Mouse (Mus musculus): ENCODE measurements around the gene Akr1c14. TPM values are rescaled to one million over a fixed set of nuclear protein-coding genes. Genes with fewer than 3 reads are reported as not detected.

The Akr1c14 gene
- polyA plus RNA-seq (2014; fragmentation: Nextera tagmentation; extraction: Ambion mirVana) = 1.9 and 2.3 TPM in 2 replicates

GRCm38 (mm10) chr13:4048719-4049118 is at the start of gene Akr1c14:
TSS of gene Akr1c14 (plus strand) at chr13:4049011.
- no peak within 1 kb of the TSS for H3K27ac ChIP-seq (ENCODE audit: low read depth, low read length)
- no peaks in the 10 kb centered on the region for H3K9me3 ChIP-seq (replicated peaks; ENCODE audit: control insufficient read depth, low read length)
- no peaks in the 10 kb centered on the region for H3K36me3 ChIP-seq (ENCODE audit: control insufficient read depth, insufficient read depth, low read length)
- H3K27me3 ChIP-seq (ENCODE audit: control insufficient read depth, insufficient read depth, low read length) = no peaks in the 10 kb centered on the region
- H3K4me1 ChIP-seq (ENCODE audit: control insufficient read depth, insufficient read depth, low read length) = no peaks in the 10 kb centered on the region
- H3K4me2 ChIP-seq = no peak within 1 kb of the TSS
- no peak within 1 kb of the TSS for H3K9ac ChIP-seq (ENCODE audit: low read depth, low read length)
- H3K4me3 ChIP-seq (ENCODE audit: low read depth, low read length) = no peak within 1 kb of the TSS
- 49% methylated on average over 2 of the region's 2 CpGs for WGBS (ENCODE audit: insufficient replicate concordance)
- no peak for ATAC-seq (replicated peaks; ENCODE audit: insufficient number of reproducible peaks, low FRiP score, low TSS enrichment)

- no peak overlapping the region for H3K9ac ChIP-seq (ENCODE audit: low read depth, low read length)
- H3K27me3 ChIP-seq (ENCODE audit: control insufficient read depth, insufficient read depth, low read length) = no peaks in the 10 kb centered on the region
- H3K4me2 ChIP-seq = no peak overlapping the region
- ATAC-seq (replicated peaks; ENCODE audit: insufficient number of reproducible peaks, low FRiP score, low TSS enrichment) = no peak
- H3K36me3 ChIP-seq (ENCODE audit: control insufficient read depth, insufficient read depth, low read length) = no peaks in the 10 kb centered on the region
- no peaks in the 10 kb centered on the region for H3K9me3 ChIP-seq (replicated peaks; ENCODE audit: control insufficient read depth, low read length)
- no peaks in the 10 kb centered on the region for H3K4me1 ChIP-seq (ENCODE audit: control insufficient read depth, insufficient read depth, low read length)
- WGBS (ENCODE audit: insufficient replicate concordance) = 5% methylated on average over 3 of the region's 3 CpGs
- H3K4me3 ChIP-seq (ENCODE audit: low read depth, low read length) = no peak overlapping the region
- no peak overlapping the region for H3K27ac ChIP-seq (ENCODE audit: low read depth, low read length)
These were observed 47.1 kb upstream of the Akr1c14 start for GRCm38 (mm10) chr13:4001687-4002086.

- H3K4me3 ChIP-seq (ENCODE audit: low read depth, low read length) = no peak overlapping the region
- no peak overlapping the region for H3K27ac ChIP-seq (ENCODE audit: low read depth, low read length)
- WGBS (ENCODE audit: insufficient replicate concordance) = 69% methylated on average over 4 of the region's 4 CpGs
- no peaks in the 10 kb centered on the region for H3K27me3 ChIP-seq (ENCODE audit: control insufficient read depth, insufficient read depth, low read length)
- no peaks in the 10 kb centered on the region for H3K4me1 ChIP-seq (ENCODE audit: control insufficient read depth, insufficient read depth, low read length)
- H3K9me3 ChIP-seq (replicated peaks; ENCODE audit: control insufficient read depth, low read length) = no peaks in the 10 kb centered on the region
- no peak overlapping the region for H3K9ac ChIP-seq (ENCODE audit: low read depth, low read length)
- no peak overlapping the region for H3K4me2 ChIP-seq
- no peaks in the 10 kb centered on the region for H3K36me3 ChIP-seq (ENCODE audit: control insufficient read depth, insufficient read depth, low read length)
- no peak for ATAC-seq (replicated peaks; ENCODE audit: insufficient number of reproducible peaks, low FRiP score, low TSS enrichment)
These were observed 38.0 kb upstream of the Akr1c14 start for GRCm38 (mm10) chr13:4010784-4011183.

GRCm38 (mm10) chr13:4013811-4014210 is 35.0 kb upstream of the Akr1c14 start:
- Histone ChIP-seq H3K27me3 (ENCODE audit: control insufficient read depth, insufficient read depth, low read length) (no peaks in the 10 kb centered on the region), H3K4me1 (ENCODE audit: control insufficient read depth, insufficient read depth, low read length) (no peaks in the 10 kb centered on the region), H3K27ac (ENCODE audit: low read depth, low read length) (no peak overlapping the region)

GRCm38 (mm10) chr13:4029897-4030296 is 18.9 kb upstream of the Akr1c14 start:
- Histone ChIP-seq H3K4me3 (ENCODE audit: low read depth, low read length) (no peak overlapping the region), H3K9ac (ENCODE audit: low read depth, low read length) (no peak overlapping the region), H3K27me3 (ENCODE audit: control insufficient read depth, insufficient read depth, low read length) (no peaks in the 10 kb centered on the region), H3K4me1 (ENCODE audit: control insufficient read depth, insufficient read depth, low read length) (no peaks in the 10 kb centered on the region), H3K36me3 (ENCODE audit: control insufficient read depth, insufficient read depth, low read length) (no peaks in the 10 kb centered on the region), H3K27ac (ENCODE audit: low read depth, low read length) (no peak overlapping the region), H3K4me2 (no peak overlapping the region), H3K9me3 (replicated peaks; ENCODE audit: control insufficient read depth, low read length) (no peaks in the 10 kb centered on the region)
- WGBS (ENCODE audit: insufficient replicate concordance) = 70% methylated on average over 2 of the region's 2 CpGs
- no peak for ATAC-seq (replicated peaks; ENCODE audit: insufficient number of reproducible peaks, low FRiP score, low TSS enrichment)

More at GRCm38 (mm10) chr13:4013811-4014210, 35.0 kb upstream of the Akr1c14 start:
- no peaks in the 10 kb centered on the region for H3K9me3 ChIP-seq (replicated peaks; ENCODE audit: control insufficient read depth, low read length)
- H3K4me2 ChIP-seq = no peak overlapping the region
- ATAC-seq (replicated peaks; ENCODE audit: insufficient number of reproducible peaks, low FRiP score, low TSS enrichment) = no peak
- no peak overlapping the region for H3K9ac ChIP-seq (ENCODE audit: low read depth, low read length)
- no peaks in the 10 kb centered on the region for H3K36me3 ChIP-seq (ENCODE audit: control insufficient read depth, insufficient read depth, low read length)
- no peak overlapping the region for H3K4me3 ChIP-seq (ENCODE audit: low read depth, low read length)

GRCm38 (mm10) chr13:4032512-4032911 is 16.3 kb upstream of the Akr1c14 start:
- H3K4me2 ChIP-seq = no peak overlapping the region
- WGBS (ENCODE audit: insufficient replicate concordance) = 70% methylated on average over 3 of the region's 3 CpGs
- ATAC-seq (replicated peaks; ENCODE audit: insufficient number of reproducible peaks, low FRiP score, low TSS enrichment) = no peak

GRCm38 (mm10) chr13:4035052-4035451 is 13.8 kb upstream of the Akr1c14 start:
- WGBS (ENCODE audit: insufficient replicate concordance) = 74% methylated on average over 3 of the region's 3 CpGs

More at GRCm38 (mm10) chr13:4032512-4032911, 16.3 kb upstream of the Akr1c14 start:
- H3K9me3 ChIP-seq (replicated peaks; ENCODE audit: control insufficient read depth, low read length) = no peaks in the 10 kb centered on the region
- H3K9ac ChIP-seq (ENCODE audit: low read depth, low read length) = no peak overlapping the region
- no peak overlapping the region for H3K4me3 ChIP-seq (ENCODE audit: low read depth, low read length)
- H3K27ac ChIP-seq (ENCODE audit: low read depth, low read length) = no peak overlapping the region
- H3K4me1 ChIP-seq (ENCODE audit: control insufficient read depth, insufficient read depth, low read length) = no peaks in the 10 kb centered on the region
- no peaks in the 10 kb centered on the region for H3K36me3 ChIP-seq (ENCODE audit: control insufficient read depth, insufficient read depth, low read length)
- H3K27me3 ChIP-seq (ENCODE audit: control insufficient read depth, insufficient read depth, low read length) = no peaks in the 10 kb centered on the region

GRCm38 (mm10) chr13:4046113-4046512 is 2.7 kb upstream of the Akr1c14 start:
- H3K27me3 ChIP-seq (ENCODE audit: control insufficient read depth, insufficient read depth, low read length) = no peaks in the 10 kb centered on the region
- H3K4me2 ChIP-seq = no peak overlapping the region
- H3K9ac ChIP-seq (ENCODE audit: low read depth, low read length) = no peak overlapping the region
- no peaks in the 10 kb centered on the region for H3K4me1 ChIP-seq (ENCODE audit: control insufficient read depth, insufficient read depth, low read length)
- H3K36me3 ChIP-seq (ENCODE audit: control insufficient read depth, insufficient read depth, low read length) = no peaks in the 10 kb centered on the region
- no peaks in the 10 kb centered on the region for H3K9me3 ChIP-seq (replicated peaks; ENCODE audit: control insufficient read depth, low read length)
- no peak for ATAC-seq (replicated peaks; ENCODE audit: insufficient number of reproducible peaks, low FRiP score, low TSS enrichment)
- no peak overlapping the region for H3K27ac ChIP-seq (ENCODE audit: low read depth, low read length)
- no peak overlapping the region for H3K4me3 ChIP-seq (ENCODE audit: low read depth, low read length)
- 72% methylated on average over 3 of the region's 3 CpGs for WGBS (ENCODE audit: insufficient replicate concordance)

More at GRCm38 (mm10) chr13:4035052-4035451, 13.8 kb upstream of the Akr1c14 start:
- H3K4me3 ChIP-seq (ENCODE audit: low read depth, low read length) = no peak overlapping the region
- H3K27me3 ChIP-seq (ENCODE audit: control insufficient read depth, insufficient read depth, low read length) = no peaks in the 10 kb centered on the region
- H3K36me3 ChIP-seq (ENCODE audit: control insufficient read depth, insufficient read depth, low read length) = no peaks in the 10 kb centered on the region
- ATAC-seq (replicated peaks; ENCODE audit: insufficient number of reproducible peaks, low FRiP score, low TSS enrichment) = no peak
- no peaks in the 10 kb centered on the region for H3K4me1 ChIP-seq (ENCODE audit: control insufficient read depth, insufficient read depth, low read length)
- H3K4me2 ChIP-seq = no peak overlapping the region
- H3K9me3 ChIP-seq (replicated peaks; ENCODE audit: control insufficient read depth, low read length) = no peaks in the 10 kb centered on the region
- H3K27ac ChIP-seq (ENCODE audit: low read depth, low read length) = no peak overlapping the region
- no peak overlapping the region for H3K9ac ChIP-seq (ENCODE audit: low read depth, low read length)

- H3K27me3 ChIP-seq (ENCODE audit: control insufficient read depth, insufficient read depth, low read length) = no peaks in the 10 kb centered on the region
- H3K4me3 ChIP-seq (ENCODE audit: low read depth, low read length) = no peak overlapping the region
- no peaks in the 10 kb centered on the region for H3K36me3 ChIP-seq (ENCODE audit: control insufficient read depth, insufficient read depth, low read length)
- no peak overlapping the region for H3K4me2 ChIP-seq
- no peak overlapping the region for H3K9ac ChIP-seq (ENCODE audit: low read depth, low read length)
- H3K9me3 ChIP-seq (replicated peaks; ENCODE audit: control insufficient read depth, low read length) = no peaks in the 10 kb centered on the region
- 60% methylated on average over 2 of the region's 2 CpGs for WGBS (ENCODE audit: insufficient replicate concordance)
- no peak overlapping the region for H3K27ac ChIP-seq (ENCODE audit: low read depth, low read length)
- no peak for ATAC-seq (replicated peaks; ENCODE audit: insufficient number of reproducible peaks, low FRiP score, low TSS enrichment)
- H3K4me1 ChIP-seq (ENCODE audit: control insufficient read depth, insufficient read depth, low read length) = no peaks in the 10 kb centered on the region
These were observed 2.0 kb upstream of the Akr1c14 start for GRCm38 (mm10) chr13:4046841-4047240.
